Comparison of ENCODE assay signal across 9 mouse cellular contexts in the genomic region with DNA sequence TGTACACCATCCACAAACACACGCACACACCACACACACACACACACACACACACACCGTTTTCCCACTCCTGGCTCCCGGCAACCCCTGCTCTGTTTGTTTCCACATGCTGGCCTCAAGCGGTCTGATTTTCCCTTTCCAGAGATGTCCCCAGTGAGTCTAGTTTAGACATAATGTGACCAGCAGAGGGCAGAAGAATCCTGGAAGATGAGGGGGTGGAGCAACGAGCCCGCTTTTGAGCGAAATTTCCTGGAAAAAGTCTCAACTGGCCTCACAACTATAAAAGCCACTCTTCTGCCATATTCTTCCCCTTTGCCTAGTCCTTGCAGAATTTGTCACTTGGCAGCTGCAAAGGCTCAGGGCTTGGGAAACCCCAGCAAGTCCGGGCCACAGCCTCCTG. TPM values are rescaled to one million over a fixed set of nuclear protein-coding genes. Genes with fewer than 3 reads are reported as not detected.
A peak's percentile ranks its signal among the peaks of the same experiment; 100 is the strongest.
DNase-seq lines count a peak whose midpoint lies in the region; ATAC-seq and TF ChIP-seq lines count a peak whose summit lies in the region.
"Had no signal": no experiment of that assay in that cellular context is flagged by ENCODE, and none has a peak within 500 bp of the region (broad histone marks: within the 10 kb centered on the region; RNA-seq: fewer than 3 reads in every experiment).

No protein-coding gene starts in this region.

- peak; percentile 81; the same call in 1 of the 2 replicates for ATAC-seq in frontal cortex, adult (ENCODE audit: low TSS enrichment)
- ATAC-seq in intestine, embryonic 15.5 days = peak; percentile 61
- ATAC-seq in midbrain, postnatal 0 days (ENCODE audit: low FRiP score) = peak; percentile 52

- no peak overlapping the region for H3K4me3 ChIP-seq in testis, adult 2 months (ENCODE audit: control insufficient read depth, low read depth, low read length)
- no peak overlapping the region for H3K4me3 ChIP-seq in cerebellum, adult 2 months (replicated peaks; ENCODE audit: insufficient read depth, low read depth, low read length)
- no peak overlapping the region for H3K4me3 ChIP-seq in intestine, embryonic 15.5 days (replicated peaks)
- no peak overlapping the region for H3K4me3 ChIP-seq in midbrain, postnatal 0 days (ENCODE audit: low read depth, low read length)
- H3K4me3 ChIP-seq: embryonic facial prominence, embryonic 12.5 days had no signal

- no peak for TF ChIP-seq POLR2A in testis, adult 2 months (IDR thresholded peaks at IDR 0.05; ENCODE audit: control insufficient read depth, low read depth, low read length)
- TF ChIP-seq POLR2A in cerebellum, adult 2 months (IDR thresholded peaks at IDR 0.05; ENCODE audit: borderline replicate concordance, insufficient read depth, low read length) = no peak

- no peak for DNase-seq in testis, postnatal 14 days (ENCODE audit: low spot score)
- DNase-seq in cerebellum, adult 2 months = peak; percentile 54 to 58
- DNase-seq in left cerebral cortex, postnatal 36 days (ENCODE audit: low spot score in 2 of 2) = peak; percentile 15 to 43
- DNase-seq in midbrain, postnatal 0 days (ENCODE audit: low spot score) = peak; percentile 85
- peak; percentile 29 for DNase-seq in thymus, postnatal 25 days

- 0 out of 2 replicates have a peak overlapping the region, but pooled peaks have one; percentile 26 for H3K4me2 ChIP-seq in intestine, embryonic 15.5 days (replicated peaks)
- no peak overlapping the region for H3K4me2 ChIP-seq in midbrain, postnatal 0 days (ENCODE audit: low read depth, low read length, poor library complexity, severe bottlenecking)
- H3K4me2 ChIP-seq: embryonic facial prominence, embryonic 12.5 days had no signal

- intact Hi-C loops in left cerebral cortex, postnatal 36 days (cut with DNase I) = loop anchor here (2.0 to 5.0 kb wide), 3 partner anchors 145 to 517 kb away; no protein-coding TSS in a partner anchor

- no peaks in the 10 kb centered on the region for H3K36me3 ChIP-seq in testis, adult 2 months (ENCODE audit: control insufficient read depth, insufficient read depth, low read length)
- H3K36me3 ChIP-seq in intestine, embryonic 15.5 days = no peaks in the 10 kb centered on the region
- H3K36me3 ChIP-seq in midbrain, postnatal 0 days (ENCODE audit: insufficient read depth, low read length) = no peaks in the 10 kb centered on the region
- H3K36me3 ChIP-seq: embryonic facial prominence, embryonic 12.5 days had no signal

- no peak overlapping the region for H3K9ac ChIP-seq in intestine, embryonic 15.5 days
- no peak overlapping the region for H3K9ac ChIP-seq in midbrain, postnatal 0 days (replicated peaks; ENCODE audit: low read length, poor library complexity, severe bottlenecking)
- H3K9ac ChIP-seq: embryonic facial prominence, embryonic 12.5 days had no signal

- H3K27ac ChIP-seq in testis, adult 2 months (ENCODE audit: control insufficient read depth, insufficient read depth, low read depth, low read length) = no peak overlapping the region
- H3K27ac ChIP-seq in cerebellum, adult 2 months (ENCODE audit: insufficient read depth, low read length) = no peak overlapping the region
- no peak overlapping the region for H3K27ac ChIP-seq in intestine, embryonic 15.5 days
- no peak overlapping the region for H3K27ac ChIP-seq in midbrain, postnatal 0 days (ENCODE audit: low read depth, low read length)
- H3K27ac ChIP-seq: embryonic facial prominence, embryonic 12.5 days had no signal

- TF ChIP-seq CTCF in testis, adult 2 months (IDR thresholded peaks at IDR 0.05; ENCODE audit: control insufficient read depth, insufficient read depth, insufficient replicate concordance, low read depth, low read length) = peak; percentile 19; the same call in 1 of the 2 replicates
- peak; percentile 73; the same call in 1 of the 2 replicates for TF ChIP-seq CTCF in cerebellum, adult 2 months (IDR thresholded peaks at IDR 0.05; ENCODE audit: borderline replicate concordance, insufficient read depth, low read depth, low read length)
- peak; percentile 90 for TF ChIP-seq CTCF in midbrain, postnatal 0 days (IDR thresholded peaks at IDR 0.05)

- WGBS in cerebellum, adult 2 months = 2% methylated on average over 8 of the region's 8 CpGs
- WGBS in intestine, embryonic 15.5 days = under 1% methylated on average over 8 of the region's 8 CpGs
- WGBS in midbrain, postnatal 0 days = 2% methylated on average over 8 of the region's 8 CpGs

- H3K4me1 ChIP-seq in testis, adult 2 months (ENCODE audit: control insufficient read depth, insufficient read depth, low read length) = peaks cover 3% of the 10 kb centered on the region; the same call in 1 of the 2 replicates
- H3K4me1 ChIP-seq in cerebellum, adult 2 months (ENCODE audit: control insufficient read depth, insufficient read depth, low read length) = no peaks in the 10 kb centered on the region
- peaks cover 16% of the 10 kb centered on the region; the same call in 1 of the 2 replicates for H3K4me1 ChIP-seq in intestine, embryonic 15.5 days (replicated peaks)
- no peaks in the 10 kb centered on the region for H3K4me1 ChIP-seq in midbrain, postnatal 0 days (ENCODE audit: insufficient read depth, low read length)

- peaks cover 13% of the 10 kb centered on the region; the same call in 1 of the 2 replicates for H3K27me3 ChIP-seq in testis, adult 2 months (ENCODE audit: control insufficient read depth, insufficient read depth, low read length)
- peaks cover 16% of the 10 kb centered on the region; the same call in 1 of the 2 replicates for H3K27me3 ChIP-seq in cerebellum, adult 2 months (ENCODE audit: control insufficient read depth, insufficient read depth, low read length)
- H3K27me3 ChIP-seq in intestine, embryonic 15.5 days (replicated peaks) = peaks cover 74% of the 10 kb centered on the region
- peaks cover 54% of the 10 kb centered on the region for H3K27me3 ChIP-seq in midbrain, postnatal 0 days (ENCODE audit: insufficient read depth, low read length)

- no peaks in the 10 kb centered on the region for H3K9me3 ChIP-seq in intestine, embryonic 15.5 days
- no peaks in the 10 kb centered on the region for H3K9me3 ChIP-seq in midbrain, postnatal 0 days (ENCODE audit: low read length)
- H3K9me3 ChIP-seq: embryonic facial prominence, embryonic 12.5 days had no signal

RNA-seq across cellular contexts. Expression of a gene that starts 7.2 kb away (rescaled TPM):
- polyA plus RNA-seq in testis, adult 2 months (2012; rRNA removed) = 0.19 and 0.32 TPM in 2 replicates
- not detected in 2 replicates for polyA plus RNA-seq in cerebellum, adult 2 months (2012; rRNA removed)
- 1.3 and 1.4 TPM in 2 replicates for polyA plus RNA-seq in intestine, embryonic 15.5 days (2015; fragmentation: Nextera tagmentation; extraction: Ambion mirVana)
- total RNA-seq in left cerebral cortex, postnatal 36 days (2021) = not detected
- total RNA-seq in midbrain, postnatal 0 days (2014; rRNA removed) = not detected in 2 replicates
- polyA plus RNA-seq in midbrain, postnatal 0 days (2015; fragmentation: Nextera tagmentation; extraction: Ambion mirVana) = not detected in 2 replicates

RNA-seq across cellular contexts. Expression of a gene that starts 30.2 kb away (rescaled TPM):
- polyA plus RNA-seq in testis, adult 2 months (2012; rRNA removed) = 36.4 and 38.7 TPM in 2 replicates
- polyA plus RNA-seq in cerebellum, adult 2 months (2012; rRNA removed) = 21.8 and 23.1 TPM in 2 replicates
- 5.5 and 6.9 TPM in 2 replicates for polyA plus RNA-seq in intestine, embryonic 15.5 days (2015; fragmentation: Nextera tagmentation; extraction: Ambion mirVana)
- total RNA-seq in left cerebral cortex, postnatal 36 days (2021) = 10 to 100 TPM; 23.5 to 28.9 TPM
- total RNA-seq in midbrain, postnatal 0 days (2014; rRNA removed) = 23.2 and 36.3 TPM in 2 replicates
- 13.5 and 15.3 TPM in 2 replicates for polyA plus RNA-seq in midbrain, postnatal 0 days (2015; fragmentation: Nextera tagmentation; extraction: Ambion mirVana)

Comparison
In these comparisons a context has a peak if more than half of its experiments do, and no peak if none do; other contexts are left out.
1. CTCF ChIP-seq: peak in every context shown above with its lines; median percentile 90 in midbrain, postnatal 0 days; 73 in cerebellum, adult 2 months; 19 in testis, adult 2 months.